9 mouse cellular contexts compared by ENCODE assay signal in genomic region chr6:100704574-100705365, GRCm38 (mm10). TPM values are rescaled to one million over a fixed set of nuclear protein-coding genes. Genes with fewer than 3 reads are reported as not detected.
A peak's percentile ranks its signal among the peaks of the same experiment; 100 is the strongest.
DNase-seq lines count a peak whose midpoint lies in the region; ATAC-seq and TF ChIP-seq lines count a peak whose summit lies in the region.
"Had no signal": no experiment of that assay in that cellular context is flagged by ENCODE, and none has a peak within 500 bp of the region (broad histone marks: within the 10 kb centered on the region; RNA-seq: fewer than 3 reads in every experiment).

Gxylt2 (plus strand) TSS chr6:100704734.

- 0 out of 2 replicates have a peak, but pooled peaks cover 6% of the 10 kb centered on the region for H3K4me1 ChIP-seq in hindbrain, postnatal 0 days (ENCODE audit: insufficient read depth, low read length)
- H3K4me1 ChIP-seq in limb, embryonic 11.5 days (ENCODE audit: control insufficient read depth, insufficient read depth, low read length) = no peaks in the 10 kb centered on the region; the same call in 1 of the 2 replicates

- TF ChIP-seq CTCF in gastrocnemius, adult 2 months (IDR thresholded peaks at IDR 0.05) = peak; percentile 14; the same call in 1 of the 2 replicates
- TF ChIP-seq CTCF in hindbrain, postnatal 0 days (IDR thresholded peaks at IDR 0.05; ENCODE audit: low read depth) = no peak; the same call in 1 of the 2 replicates

- intact Hi-C loops in gastrocnemius, adult 2 months (cut with DNase I) = no loop called here

- ATAC-seq in cerebellum, adult (ENCODE audit: insufficient number of reproducible peaks, low FRiP score, low TSS enrichment) = 0 out of 2 replicates have a peak, but pooled peaks have one; percentile 24
- peak; percentile 86 for ATAC-seq in hindbrain, postnatal 0 days
- peak; percentile 91 for ATAC-seq in limb, embryonic 11.5 days (ENCODE audit: insufficient number of reproducible peaks, low FRiP score, low TSS enrichment, low read depth)

- H3K4me2 ChIP-seq in hindbrain, postnatal 0 days (ENCODE audit: low read depth, low read length) = peak within 1 kb of the TSS; percentile 97
- peak within 1 kb of the TSS; percentile 85 for H3K4me2 ChIP-seq in limb, embryonic 11.5 days (ENCODE audit: low read depth, severe bottlenecking)

- H3K27ac ChIP-seq in gastrocnemius, adult 2 months = peak within 1 kb of the TSS; percentile 56
- no peak within 1 kb of the TSS for H3K27ac ChIP-seq in hindbrain, postnatal 0 days
- H3K27ac ChIP-seq in limb, embryonic 11.5 days (replicated peaks; ENCODE audit: low read depth, low read length) = peak within 1 kb of the TSS; percentile 53

- H3K27me3 ChIP-seq in hindbrain, postnatal 0 days (ENCODE audit: insufficient read depth, low read length) = peaks cover 5% of the 10 kb centered on the region; the same call in 1 of the 2 replicates
- no peaks in the 10 kb centered on the region for H3K27me3 ChIP-seq in limb, embryonic 11.5 days (ENCODE audit: control insufficient read depth, insufficient read depth, low read length)

- no peaks in the 10 kb centered on the region for H3K9me3 ChIP-seq in hindbrain, postnatal 0 days (ENCODE audit: low read length)
- H3K9me3 ChIP-seq in limb, embryonic 11.5 days (ENCODE audit: control insufficient read depth, low read length) = no peaks in the 10 kb centered on the region

- no peaks in the 10 kb centered on the region for H3K36me3 ChIP-seq in hindbrain, postnatal 0 days (ENCODE audit: insufficient read depth, low read length)
- H3K36me3 ChIP-seq in limb, embryonic 11.5 days (ENCODE audit: control insufficient read depth, insufficient read depth, low read length) = no peaks in the 10 kb centered on the region

- DNase-seq in cerebellum, adult 11 months = no peak
- peak; percentile 41 for DNase-seq in brain, adult 2 months (ENCODE audit: low read depth, low spot score)
- peak; percentile 61 for DNase-seq in gastrocnemius, adult 2 months
- DNase-seq in hindbrain, postnatal 0 days (ENCODE audit: low spot score) = peak; percentile 70
- peak; percentile 83 for DNase-seq in limb, embryonic 11.5 days (ENCODE audit: low spot score)
- peak; percentile 78 for DNase-seq in neural tube, embryonic 10.5 days (ENCODE audit: extremely low spot score, low spot score)
- peak; percentile 48 for DNase-seq in urinary bladder, postnatal 14 days (ENCODE audit: low spot score)

- H3K4me3 ChIP-seq in gastrocnemius, adult 2 months = peak within 1 kb of the TSS; percentile 73
- H3K4me3 ChIP-seq in hindbrain, postnatal 0 days (ENCODE audit: low read length) = peak within 1 kb of the TSS; percentile 67
- peak within 1 kb of the TSS; percentile 59 for H3K4me3 ChIP-seq in limb, embryonic 11.5 days (ENCODE audit: low read depth, low read length)

- whole genome bisulfite sequencing in hindbrain, postnatal 0 days = under 1% methylated on average over 59 of the region's 77 CpGs
- WGBS in limb, embryonic 11.5 days = under 1% methylated on average over 74 of the region's 77 CpGs

- H3K9ac ChIP-seq in hindbrain, postnatal 0 days (replicated peaks; ENCODE audit: low read length) = peak within 1 kb of the TSS; percentile 61
- peak within 1 kb of the TSS; percentile 79 for H3K9ac ChIP-seq in limb, embryonic 11.5 days (ENCODE audit: low read length)

RNA-seq across cellular contexts. Expression of gene Gxylt2, which starts in this region (rescaled TPM):
- under 1 TPM; 0.66 to 0.67 TPM for total RNA-seq in gastrocnemius, adult 2 months (2021)
- 1.9 and 2.5 TPM in 2 replicates for total RNA-seq in hindbrain, postnatal 0 days (2014; rRNA removed)
- polyA plus RNA-seq in hindbrain, postnatal 0 days (2015; fragmentation: Nextera tagmentation; extraction: Ambion mirVana) = 2.4 and 2.7 TPM in 2 replicates
- polyA plus RNA-seq in limb, embryonic 11.5 days (2014; fragmentation: Nextera tagmentation; extraction: Ambion mirVana) = 5.2 and 6.1 TPM in 2 replicates
- polyA plus RNA-seq: liver, adult 2 months had no signal

Comparison
In these comparisons a context has a peak if more than half of its experiments do, and no peak if none do; other contexts are left out.
1. Peak in DNase-seq, H3K4me3 ChIP-seq and H3K27ac ChIP-seq in gastrocnemius, adult 2 months; RNA of the gene not detected or under 1 TPM.
2. ATAC-seq: peak in every context shown above with its lines; median percentile 91 in limb, embryonic 11.5 days; 86 in hindbrain, postnatal 0 days; 24 in cerebellum, adult.